Mouse (Mus musculus) WW6 (cell line): ENCODE results near the gene Washc1.
"Not testable (repeated sequence)": the region's sequence is repeated elsewhere in the genome, so short reads cannot be mapped to it uniquely, and the experiment has no call there.

Experiments used
- DNase-seq: peaks from one replicate; pipeline ENCODE4 v3.0.0-alpha.2; 2013; ENCODE audit warnings: low read depth, low spot score

Washc1 gene

DNA sequence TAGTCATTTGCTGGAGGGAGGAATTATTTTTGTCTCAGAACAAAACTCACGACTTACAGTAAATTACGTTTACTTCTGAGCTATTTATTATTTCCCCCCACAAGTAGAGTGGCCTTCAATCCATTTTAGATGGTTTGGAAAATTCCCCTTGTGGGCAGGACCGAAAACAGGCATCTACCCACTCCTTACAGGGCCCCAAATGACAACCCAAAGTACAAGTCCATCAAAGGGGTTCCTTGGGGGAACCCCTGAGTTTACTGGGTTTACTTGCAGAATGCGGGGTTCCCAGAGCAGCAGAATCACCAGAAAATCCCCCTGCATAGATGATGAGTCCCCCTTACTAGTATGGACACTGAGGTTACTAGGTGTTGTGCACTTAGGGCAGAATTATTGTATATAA is 821 bp downstream of the Washc1 start:
- no peak for DNase-seq

DNA sequence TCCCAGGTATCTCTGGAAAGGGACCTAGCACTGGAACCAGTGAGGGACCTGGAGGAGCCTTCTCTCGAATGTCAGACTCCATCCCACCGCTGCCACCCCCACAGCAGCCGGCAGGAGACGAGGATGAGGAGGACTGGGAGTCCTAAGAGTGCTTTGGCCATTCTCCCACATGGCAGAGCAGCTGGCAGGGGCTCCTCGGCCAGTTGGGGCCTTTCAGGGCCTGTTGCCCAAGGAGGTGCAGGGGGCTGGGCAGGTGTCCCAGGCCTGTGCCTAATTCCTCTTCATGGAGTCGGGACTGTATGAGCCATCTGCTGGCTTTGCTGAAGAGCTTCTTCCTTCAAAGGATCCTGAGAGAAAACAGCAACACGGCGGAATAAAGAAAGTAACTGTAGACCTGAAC is 7.6 kb downstream of the Washc1 start:
- no peak for DNase-seq

DNA sequence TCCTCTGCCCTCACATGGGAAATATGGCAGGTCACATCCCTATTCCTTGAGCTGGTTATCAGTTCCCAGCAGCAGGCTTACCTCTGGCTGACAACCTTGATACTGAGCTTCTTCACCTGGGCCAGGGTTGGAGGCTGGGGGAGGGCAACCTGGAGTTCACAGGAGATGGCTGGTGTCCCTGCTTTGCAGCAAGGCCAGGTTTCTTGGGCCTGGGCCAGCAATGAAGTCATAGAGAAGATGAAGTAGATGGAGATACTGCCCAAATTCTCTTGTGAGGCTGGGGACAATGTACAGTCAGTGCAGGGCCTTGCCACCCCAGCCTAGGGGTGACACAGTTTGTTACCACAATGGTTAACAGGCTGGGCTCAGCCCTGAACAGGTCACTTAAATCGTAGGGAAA is 9.4 kb downstream of the Washc1 start:
- DNase-seq = no peak

DNA sequence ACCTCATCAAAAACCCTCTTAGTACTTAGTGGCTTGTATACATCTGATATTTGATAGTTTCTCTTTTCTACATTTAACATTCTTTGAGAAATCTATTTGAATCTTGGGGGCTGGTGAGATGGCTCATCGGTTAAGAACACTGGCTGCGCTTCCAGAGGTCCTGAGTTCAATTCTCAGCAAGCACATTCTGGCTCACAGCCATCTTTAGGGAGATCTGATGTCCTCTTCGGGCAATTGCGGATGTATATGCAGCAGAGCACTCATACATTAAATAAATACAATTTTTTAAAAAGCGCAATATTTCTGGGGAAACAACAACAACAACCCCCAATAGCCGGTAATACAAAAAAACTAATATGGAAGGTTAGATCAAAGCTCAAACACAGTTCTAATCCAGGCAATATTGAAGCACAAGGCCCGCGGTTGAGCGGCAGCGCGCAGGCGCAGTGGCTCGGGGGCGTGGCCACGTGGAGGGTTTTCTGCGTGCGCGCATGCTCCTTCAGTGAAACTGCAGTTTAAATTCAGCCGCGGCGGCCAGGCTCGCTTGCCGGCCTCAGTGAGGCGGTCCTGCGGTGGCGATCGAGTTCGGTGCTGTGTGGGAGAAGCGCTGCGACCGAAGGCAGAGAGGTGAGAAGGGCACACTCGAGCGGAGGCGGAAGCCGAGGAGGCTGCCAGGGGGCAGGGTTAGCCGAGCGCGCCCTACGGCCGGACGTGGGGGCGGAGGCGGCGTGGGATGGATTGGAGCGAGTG is 11.9 kb downstream of the Washc1 start, which contains the start of gene Ddx11:
Ddx11 (plus strand) TSS at position 455 of the 750 bp plus-strand sequence.
- DNase-seq = peak; percentile 65

DNA sequence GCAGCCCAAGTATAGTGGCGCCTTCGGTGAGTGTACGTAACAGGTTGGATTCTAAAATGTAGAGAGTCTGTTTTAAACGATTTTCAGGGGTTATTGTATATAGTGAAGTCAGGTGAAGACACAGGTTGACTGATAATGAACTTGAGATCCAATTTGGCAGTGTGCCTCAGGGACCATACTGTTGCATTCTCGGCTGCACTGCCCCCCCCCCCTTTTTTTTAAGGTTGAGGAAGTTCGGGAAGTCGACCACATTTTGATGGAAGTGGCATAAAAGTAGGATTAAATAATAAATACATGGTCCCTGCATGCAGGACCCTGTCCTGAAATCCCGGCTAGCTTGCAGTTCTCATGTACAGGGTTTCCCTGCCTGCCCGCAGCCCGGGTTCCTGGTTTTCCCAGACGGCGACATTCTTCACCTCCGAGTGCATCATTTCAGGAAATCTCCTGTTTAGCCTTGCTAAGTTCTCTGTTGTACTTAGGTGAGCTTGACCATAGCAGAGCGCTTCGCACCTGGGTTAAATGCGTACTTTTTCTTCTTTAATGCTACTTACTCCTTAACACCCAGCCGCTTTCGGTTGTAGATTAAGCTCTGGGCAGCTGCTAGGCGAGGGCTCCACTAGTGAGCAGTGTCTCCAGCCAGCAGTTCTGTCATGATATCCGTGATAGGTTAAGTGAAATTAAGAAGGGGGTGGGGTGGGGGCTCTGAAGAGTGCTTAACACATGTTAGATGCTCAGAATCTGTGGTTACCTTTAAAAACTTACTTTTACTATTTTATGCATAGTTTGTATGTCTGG is 12.7 kb downstream of the Washc1 start:
- DNase-seq = no peak

DNA sequence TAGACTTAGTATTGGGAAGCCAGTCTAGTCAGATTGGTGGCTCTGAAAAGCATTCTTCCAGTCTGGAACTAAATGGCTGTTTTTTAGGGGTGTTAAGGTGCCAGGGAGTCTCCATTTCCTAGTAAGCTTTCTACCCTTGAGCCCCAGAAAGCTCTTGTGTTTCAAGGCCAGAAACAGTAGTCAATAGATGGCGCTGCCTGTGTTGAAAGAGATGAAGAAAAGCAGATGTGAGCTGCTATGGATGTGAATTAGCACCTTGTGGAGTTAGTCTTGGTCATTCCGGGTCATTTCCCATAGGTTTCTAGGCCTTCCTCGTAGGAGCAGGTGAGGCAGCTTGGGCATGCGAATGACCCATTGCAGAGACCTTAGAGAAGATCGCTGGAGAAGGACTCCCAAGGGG is 13.9 kb downstream of the Washc1 start:
- DNase-seq = no peak

DNA sequence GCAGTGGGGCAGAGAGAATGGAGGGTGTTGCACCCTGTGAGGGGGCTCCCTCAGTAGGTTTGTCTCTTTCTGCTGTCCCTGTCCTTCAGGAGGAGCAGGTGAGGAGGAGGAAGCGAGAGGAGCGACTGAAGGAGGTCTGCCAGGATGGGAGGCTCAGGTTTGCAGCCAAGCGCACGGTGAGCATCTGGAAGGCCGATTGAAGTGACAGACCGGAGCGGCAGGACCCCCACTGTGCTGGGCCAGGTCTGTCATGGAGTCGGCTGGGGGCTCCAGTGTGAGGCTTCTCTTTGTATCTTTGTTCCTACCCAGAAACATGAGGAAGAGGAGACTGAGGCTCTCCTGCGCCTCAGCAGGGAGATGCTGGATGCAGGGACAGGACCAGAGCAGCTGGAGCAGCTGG is 19.0 kb downstream of the Washc1 start:
- DNase-seq = no peak

DNA sequence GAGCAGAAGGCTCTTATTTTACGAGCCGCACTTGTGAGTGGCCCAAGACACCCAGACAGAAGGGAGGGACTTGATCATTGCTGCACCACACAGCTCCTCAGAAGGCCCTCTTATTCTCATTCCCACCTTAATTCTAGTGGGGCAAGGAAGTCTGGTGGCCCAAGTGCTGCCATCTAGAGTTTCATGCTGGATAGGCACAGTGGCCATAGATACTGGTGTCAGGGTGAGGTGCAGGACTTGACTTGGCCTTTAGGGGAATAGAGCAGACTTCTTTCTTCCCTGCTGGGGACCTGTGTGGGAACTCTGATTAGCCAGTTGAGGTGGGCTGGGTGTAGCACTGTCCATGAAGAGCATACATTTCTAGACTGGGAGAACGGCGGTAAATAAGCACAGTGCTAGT is 19.9 kb downstream of the Washc1 start:
- peak; percentile 63 for DNase-seq

DNA sequence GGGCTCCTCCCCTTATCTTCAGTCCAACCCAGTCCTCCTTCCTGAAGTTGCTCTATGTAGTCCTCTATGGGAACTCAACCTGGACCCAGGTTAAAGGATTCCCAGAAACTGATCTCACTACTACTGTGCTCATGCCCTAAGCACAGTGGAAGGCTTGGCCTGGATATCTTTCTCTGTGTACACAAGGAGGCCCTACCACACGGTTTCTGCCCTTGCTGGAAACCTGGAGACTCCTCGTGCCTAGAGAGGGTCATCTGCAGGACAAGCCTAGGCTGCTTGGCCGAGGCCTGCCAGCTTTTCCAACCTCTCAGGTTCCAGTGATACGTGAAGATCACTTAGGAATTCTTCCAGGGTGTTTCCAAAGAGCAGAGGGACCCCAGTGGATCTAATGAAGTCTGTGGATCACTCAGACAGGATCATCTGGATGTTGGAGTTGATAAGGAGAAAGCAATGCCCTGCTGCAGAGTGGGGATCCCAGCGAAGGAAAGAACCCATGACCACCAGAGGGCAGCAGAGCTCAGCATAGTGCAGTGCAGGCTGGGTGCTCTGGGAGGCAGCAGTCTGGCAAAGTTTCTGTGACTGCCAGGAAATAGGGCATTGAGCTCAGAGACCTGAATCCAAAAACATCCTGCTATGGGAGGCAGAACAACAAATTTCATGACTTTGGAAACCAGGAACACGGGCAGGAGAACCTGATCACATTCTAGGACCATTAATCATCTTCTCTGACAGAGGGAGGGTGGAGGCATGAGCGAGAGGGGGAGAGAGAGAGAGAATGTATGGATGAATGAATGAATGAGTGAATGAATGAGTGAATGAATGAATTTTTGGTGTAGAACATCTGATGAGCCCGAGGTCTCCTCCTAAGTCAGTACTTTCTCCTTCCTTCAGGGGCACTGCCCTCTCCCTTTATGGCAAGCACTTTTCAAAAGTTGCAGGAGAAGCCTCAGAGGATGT is 41.6 kb downstream of the Washc1 start:
- DNase-seq = not testable (repeated sequence)

DNA sequence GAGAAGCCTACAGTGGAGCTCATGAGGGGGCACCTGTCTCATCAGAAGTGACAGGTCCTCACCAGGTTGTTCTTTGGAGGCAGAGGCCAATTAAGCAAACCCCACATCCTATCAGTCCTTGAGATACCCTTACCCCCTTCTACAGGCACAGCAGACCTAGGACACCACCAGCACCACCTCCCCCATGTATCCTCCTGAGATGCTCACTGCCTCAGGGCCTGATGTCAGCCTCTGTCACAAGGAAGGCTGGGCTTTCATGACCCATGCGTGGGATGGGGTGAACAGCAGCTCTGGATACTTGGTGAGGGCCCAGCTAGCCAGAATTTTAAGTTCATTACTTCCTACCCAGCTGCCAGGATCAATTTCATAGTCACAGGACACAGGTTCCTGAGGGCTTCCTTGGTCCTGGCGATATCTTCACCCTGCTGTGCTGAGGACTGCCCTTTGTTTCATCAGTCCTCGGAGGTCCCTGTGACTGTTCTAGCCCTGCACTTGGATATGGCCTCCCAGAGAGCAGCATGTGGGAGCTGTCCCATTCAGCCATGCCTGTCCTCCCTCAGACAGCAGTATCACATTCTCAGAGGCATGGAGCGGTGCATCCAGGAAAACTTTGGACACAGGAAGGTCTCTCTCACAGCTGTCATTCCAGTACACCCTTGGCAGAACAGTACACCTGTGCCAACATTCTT is 42.5 kb downstream of the Washc1 start:
- DNase-seq = not testable (repeated sequence)

DNA sequence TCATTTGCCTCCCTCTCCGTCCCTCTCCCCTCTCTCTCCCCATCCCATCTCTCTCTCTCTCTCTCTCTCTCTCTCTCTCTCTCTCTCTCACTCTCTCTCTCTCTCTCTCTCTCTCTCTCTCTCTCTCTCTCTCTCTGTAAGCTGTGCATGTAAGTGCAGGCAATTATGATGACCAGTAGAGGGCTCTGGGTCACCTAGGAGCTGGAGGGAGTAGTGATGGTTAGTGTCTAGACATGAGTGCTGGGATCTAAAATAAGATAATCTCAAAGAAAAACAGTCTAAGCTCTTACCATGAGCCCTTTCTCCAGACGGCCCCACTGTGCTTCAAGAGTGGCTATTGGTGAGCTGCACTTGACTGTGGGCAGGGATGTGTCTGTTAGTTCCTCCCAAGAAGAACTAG is 43.5 kb downstream of the Washc1 start:
- DNase-seq = no peak

DNA sequence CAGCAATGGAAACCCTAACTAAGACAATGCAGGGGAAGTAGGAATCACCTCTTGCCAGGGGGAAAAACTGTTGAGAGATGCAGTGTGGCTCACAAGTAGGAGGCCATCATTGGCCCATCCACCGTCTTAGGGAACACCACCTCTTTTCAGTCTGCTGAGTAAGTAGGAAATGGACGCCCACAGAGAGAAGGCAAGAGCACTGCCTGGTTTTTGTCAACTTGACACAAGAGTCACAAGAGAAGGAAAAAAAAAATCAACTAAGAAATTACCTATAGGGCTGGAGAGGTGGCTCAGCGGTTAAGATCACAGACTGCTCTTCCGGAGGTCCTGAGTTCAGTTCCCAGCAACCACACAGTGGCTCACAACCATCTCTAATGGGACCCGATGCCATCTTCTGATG is 46.9 kb downstream of the Washc1 start:
- DNase-seq = no peak

DNA sequence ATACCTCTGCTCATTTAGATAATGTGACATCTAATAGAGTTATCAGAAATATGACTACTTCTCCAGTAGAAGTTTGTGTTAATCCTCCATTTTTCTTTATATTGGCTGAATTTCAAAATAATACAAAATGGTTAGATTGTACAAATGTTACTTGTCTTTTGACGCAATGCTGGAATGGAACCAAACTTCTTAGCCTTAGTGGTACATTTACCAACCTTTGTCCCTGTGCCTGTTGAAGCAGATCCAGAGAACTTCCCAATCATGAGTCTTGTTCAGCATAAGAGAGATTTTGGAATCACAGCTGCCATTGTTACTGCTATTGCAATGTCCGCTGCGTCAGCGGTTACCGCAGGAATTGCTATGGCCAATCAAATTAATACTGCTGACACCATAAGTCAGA is 55.8 kb downstream of the Washc1 start:
- not testable (repeated sequence) for DNase-seq
